Comparison of ENCODE assay signal across 21 mouse cellular contexts in the genomic region with DNA sequence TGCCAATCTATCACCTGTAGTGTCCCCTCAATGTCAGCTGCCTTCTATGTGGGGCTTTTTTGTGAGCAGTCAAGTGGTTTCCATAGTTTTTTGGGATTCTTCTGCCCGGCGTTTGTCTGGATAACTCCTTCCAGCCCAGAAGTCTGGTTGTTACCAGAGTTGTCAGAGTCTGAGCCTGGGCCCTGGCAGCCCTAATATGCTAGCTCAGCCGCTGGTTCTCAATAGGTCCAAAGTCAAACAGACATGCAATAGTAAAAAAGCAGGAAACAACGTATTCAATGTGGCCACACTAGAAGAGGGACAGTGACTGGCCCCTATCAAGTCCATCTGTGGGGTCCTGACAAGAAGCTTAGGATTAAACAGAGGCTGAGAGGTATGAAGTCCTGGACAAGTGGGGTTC. TPM values are rescaled to one million over a fixed set of nuclear protein-coding genes. Genes with fewer than 3 reads are reported as not detected.
DNase-seq lines count a peak whose midpoint lies in the region; ATAC-seq and TF ChIP-seq lines count a peak whose summit lies in the region.
"Had no signal": no experiment of that assay in that cellular context is flagged by ENCODE, and none has a peak within 500 bp of the region (broad histone marks: within the 10 kb centered on the region; RNA-seq: fewer than 3 reads in every experiment).

No protein-coding gene starts in this region.

- TF ChIP-seq EP300 in heart, adult 2 months (IDR thresholded peaks at IDR 0.05; ENCODE audit: insufficient read depth, low read depth, low read length): no peak
- TF ChIP-seq EP300 in heart, postnatal 0 days (IDR thresholded peaks at IDR 0.05; ENCODE audit: low read depth): no peak

- no peaks in the 10 kb centered on the region for H3K27me3 ChIP-seq in heart, adult 2 months (ENCODE audit: control insufficient read depth, insufficient read depth, low read length)
- no peaks in the 10 kb centered on the region for H3K27me3 ChIP-seq in heart, postnatal 0 days (ENCODE audit: control insufficient read depth, insufficient read depth, low read length)
- H3K27me3 ChIP-seq in kidney, embryonic 16.5 days (ENCODE audit: insufficient read depth, low read length): no peaks in the 10 kb centered on the region
- H3K27me3 ChIP-seq: CH12.LX; embryonic facial prominence, embryonic 12.5 days; forebrain, embryonic 13.5 days; Patski had no signal

- H3K36me3 ChIP-seq in heart, adult 2 months (ENCODE audit: control insufficient read depth, insufficient read depth, low read length): no peaks in the 10 kb centered on the region; the same call in 1 of the 2 replicates
- H3K36me3 ChIP-seq in heart, postnatal 0 days (replicated peaks; ENCODE audit: control insufficient read depth, insufficient read depth, low read length): no peaks in the 10 kb centered on the region
- H3K36me3 ChIP-seq in kidney, embryonic 16.5 days (ENCODE audit: insufficient read depth, low read length): no peaks in the 10 kb centered on the region
- H3K36me3 ChIP-seq: embryonic facial prominence, embryonic 10.5 days; embryonic facial prominence, embryonic 12.5 days; G1E had no signal

- TF ChIP-seq CTCF in gastrocnemius, adult 2 months (IDR thresholded peaks at IDR 0.05): no peak
- TF ChIP-seq CTCF in heart, adult 2 months (IDR thresholded peaks at IDR 0.05): no peak
- TF ChIP-seq CTCF in heart, postnatal 0 days (IDR thresholded peaks at IDR 0.05; ENCODE audit: low read depth): no peak

- H3K9ac ChIP-seq in heart, adult 2 months (ENCODE audit: low read depth, low read length): no peak overlapping the region
- H3K9ac ChIP-seq in heart, postnatal 0 days (replicated peaks; ENCODE audit: low read depth, low read length): no peak overlapping the region
- no peak overlapping the region for H3K9ac ChIP-seq in kidney, embryonic 16.5 days (replicated peaks; ENCODE audit: low read length)
- H3K9ac ChIP-seq: embryonic facial prominence, embryonic 12.5 days; forebrain, embryonic 13.5 days had no signal

- no peak for TF ChIP-seq POLR2A in heart, adult 2 months (IDR thresholded peaks at IDR 0.05; ENCODE audit: insufficient read depth, low read depth, low read length)

- H3K9me3 ChIP-seq in heart, postnatal 0 days (replicated peaks; ENCODE audit: control insufficient read depth, low read length): no peaks in the 10 kb centered on the region
- H3K9me3 ChIP-seq in kidney, embryonic 16.5 days (ENCODE audit: low read length): no peaks in the 10 kb centered on the region
- H3K9me3 ChIP-seq: embryonic facial prominence, embryonic 10.5 days; embryonic facial prominence, embryonic 12.5 days; forebrain, embryonic 13.5 days; G1E had no signal

- peaks cover 10% of the 10 kb centered on the region for H3K4me1 ChIP-seq in heart, adult 2 months (ENCODE audit: control insufficient read depth, insufficient read depth, low read length)
- H3K4me1 ChIP-seq in heart, postnatal 0 days (ENCODE audit: control insufficient read depth, insufficient read depth): peaks cover 16% of the 10 kb centered on the region
- H3K4me1 ChIP-seq in kidney, embryonic 16.5 days (ENCODE audit: insufficient read depth, low read length): peaks cover under 1% of the 10 kb centered on the region; the same call in 1 of the 2 replicates
- H3K4me1 ChIP-seq: embryonic facial prominence, embryonic 12.5 days had no signal

- peak overlapping the region; percentile 94 for H3K27ac ChIP-seq in gastrocnemius, adult 2 months
- peak overlapping the region; percentile 85 for H3K27ac ChIP-seq in heart, adult 2 months
- H3K27ac ChIP-seq in heart, postnatal 0 days (ENCODE audit: low read depth): peak overlapping the region; percentile 74; the same call in 1 of the 2 replicates
- no peak overlapping the region for H3K27ac ChIP-seq in kidney, embryonic 16.5 days (ENCODE audit: low read length)
- H3K27ac ChIP-seq: embryonic facial prominence, embryonic 10.5 days; embryonic facial prominence, embryonic 12.5 days; forebrain, embryonic 13.5 days had no signal

- no peaks in the 10 kb centered on the region for H3K79me2 ChIP-seq in heart, adult 2 months (replicated peaks; ENCODE audit: control insufficient read depth, insufficient read depth, low read length)

- WGBS in heart, adult 2 months: 88% methylated on average over 4 of the region's 4 CpGs
- 90% methylated on average over 4 of the region's 4 CpGs for WGBS in heart, postnatal 0 days
- WGBS in kidney, embryonic 16.5 days: 87% methylated on average over 4 of the region's 4 CpGs

- no peak overlapping the region for H3K4me3 ChIP-seq in gastrocnemius, adult 2 months
- no peak overlapping the region for H3K4me3 ChIP-seq in heart, adult 2 months
- no peak overlapping the region for H3K4me3 ChIP-seq in heart, postnatal 0 days (ENCODE audit: low read depth, low read length)
- no peak overlapping the region for H3K4me3 ChIP-seq in kidney, embryonic 16.5 days (ENCODE audit: low read length)
- H3K4me3 ChIP-seq: embryonic facial prominence, embryonic 10.5 days; embryonic facial prominence, embryonic 12.5 days; forebrain, embryonic 13.5 days had no signal

- intact Hi-C loops in gastrocnemius, adult 2 months (cut with DNase I): loop anchor here (5.0 kb wide), 1 partner anchor 113 kb away; no protein-coding TSS in a partner anchor
- intact Hi-C loops in heart, adult 2 months (cut with DNase I): loop anchor here (5.0 kb wide), 2 partner anchors 43 to 63 kb away; no protein-coding TSS in a partner anchor
- intact Hi-C loops in heart, postnatal 36 days (cut with DNase I): no loop called here

- DNase-seq in gastrocnemius, adult 2 months: no peak
- no peak for DNase-seq in gastrocnemius, postnatal 4 days (ENCODE audit: low spot score in 2 of 2)
- DNase-seq in heart, adult 2 months: no peak
- DNase-seq in heart, postnatal 36 days: no peak
- DNase-seq in heart, postnatal 0 days (ENCODE audit: low spot score): no peak
- no peak for DNase-seq in heart, adult 18-20 months
- DNase-seq in kidney, postnatal 36 days: peak; percentile 37 to 46
- DNase-seq: B cell, adult 2 months; cerebellum, adult 11-12 months; cerebellum, adult 2 months; cerebellum, postnatal 10 days; cerebellum, postnatal 25 days had no signal

- no peak overlapping the region for H3K4me2 ChIP-seq in heart, postnatal 0 days (ENCODE audit: low read depth, low read length)
- no peak overlapping the region for H3K4me2 ChIP-seq in kidney, embryonic 16.5 days (replicated peaks; ENCODE audit: low read depth, low read length)
- H3K4me2 ChIP-seq: embryonic facial prominence, embryonic 12.5 days; forebrain, embryonic 13.5 days had no signal

- ATAC-seq in heart, postnatal 0 days (ENCODE audit: insufficient read depth, low read depth): no peak
- ATAC-seq in kidney, embryonic 16.5 days (ENCODE audit: low FRiP score, low TSS enrichment): no peak
- ATAC-seq: activated CD4-positive, CD25-positive, alpha-beta regulatory T cell, adult 4 months; CD4-positive, CD25-positive, alpha-beta regulatory T cell, adult 4 months; forebrain, embryonic 13.5 days had no signal

RNA-seq across cellular contexts. Expression of gene Bod1, which starts 47.4 kb away (rescaled TPM):
- 100 to 1,000 TPM; 137 to 158 TPM for total RNA-seq in gastrocnemius, adult 2 months (2021)
- 100 to 1,000 TPM; 109 to 111 TPM for total RNA-seq in gastrocnemius, postnatal 4 days (2021)
- 100 to 1,000 TPM; 125 to 140 TPM for total RNA-seq in heart, adult 2 months (2021)
- 105 and 181 TPM in 2 replicates for polyA plus RNA-seq in heart, adult 2 months (2012; rRNA removed)
- total RNA-seq in heart, postnatal 36 days (2021): 100 to 1,000 TPM; 122 to 131 TPM
- total RNA-seq in heart, postnatal 0 days (2014; rRNA removed; ENCODE audit: low replicate concordance): 77.1 and 96.1 TPM in 2 replicates
- 65.6 and 69.9 TPM in 2 replicates for polyA plus RNA-seq in heart, postnatal 0 days (2015; fragmentation: Nextera tagmentation; extraction: Ambion mirVana)
- 100 to 1,000 TPM; 134 to 154 TPM for total RNA-seq in heart, adult 18-20 months (2021)
- 81.8 and 88.4 TPM in 2 replicates for polyA plus RNA-seq in kidney, embryonic 16.5 days (2015; fragmentation: Nextera tagmentation; extraction: Ambion mirVana)

Comparison
In these comparisons a context has a peak if more than half of its experiments do, and no peak if none do; other contexts are left out.
1. DNase-seq: peak in kidney, postnatal 36 days (2 of 2); none in gastrocnemius, adult 2 months (single experiment), gastrocnemius, postnatal 4 days (0 of 2), heart, adult 2 months (0 of 2), heart, postnatal 36 days (0 of 2), heart, postnatal 0 days (single experiment) and heart, adult 18-20 months (0 of 2).